Mouse (Mus musculus): ENCODE results near the gene Sec16b. TPM values are rescaled to one million over a fixed set of nuclear protein-coding genes. Genes with fewer than 3 reads are reported as not detected.

Sec16b gene
- polyA plus RNA-seq, 1 experiment from 2014 or later: 1.3 TPM

GRCm38 (mm10) chr1:157518111-157518523 is 11.6 kb downstream of the Sec16b start:
- no peak overlapping the region for H3K4me2 ChIP-seq (ENCODE audit: low read depth, severe bottlenecking)
- H3K36me3 ChIP-seq (ENCODE audit: control insufficient read depth, insufficient read depth, low read length): no peaks in the 10 kb centered on the region
- H3K4me3 ChIP-seq (ENCODE audit: low read depth, low read length): no peak overlapping the region
- no peaks in the 10 kb centered on the region for H3K4me1 ChIP-seq (ENCODE audit: control insufficient read depth, insufficient read depth, low read length)
- DNase-seq (ENCODE audit: low spot score) (no peak), ATAC-seq (ENCODE audit: insufficient number of reproducible peaks, low FRiP score, low TSS enrichment, low read depth) (no peak)
- no peak overlapping the region for H3K9ac ChIP-seq (ENCODE audit: low read length)
- 87% methylated on average over 4 of the region's 4 CpGs for WGBS
- H3K9me3 ChIP-seq (ENCODE audit: control insufficient read depth, low read length): no peaks in the 10 kb centered on the region
- H3K27me3 ChIP-seq (ENCODE audit: control insufficient read depth, insufficient read depth, low read length): no peaks in the 10 kb centered on the region
- H3K27ac ChIP-seq (replicated peaks; ENCODE audit: low read depth, low read length): no peak overlapping the region

- H3K36me3 ChIP-seq (ENCODE audit: control insufficient read depth, insufficient read depth, low read length): no peaks in the 10 kb centered on the region
- H3K9me3 ChIP-seq (ENCODE audit: control insufficient read depth, low read length): no peaks in the 10 kb centered on the region
- DNase-seq (ENCODE audit: low spot score): no peak
- 91% methylated on average over 2 of the region's 2 CpGs for WGBS
- no peak overlapping the region for H3K4me3 ChIP-seq (ENCODE audit: low read depth, low read length)
- no peak for ATAC-seq (ENCODE audit: insufficient number of reproducible peaks, low FRiP score, low TSS enrichment, low read depth)
- no peak overlapping the region for H3K9ac ChIP-seq (ENCODE audit: low read length)
- no peaks in the 10 kb centered on the region for H3K27me3 ChIP-seq (ENCODE audit: control insufficient read depth, insufficient read depth, low read length)
- H3K4me2 ChIP-seq (ENCODE audit: low read depth, severe bottlenecking): no peak overlapping the region
- no peaks in the 10 kb centered on the region for H3K4me1 ChIP-seq (ENCODE audit: control insufficient read depth, insufficient read depth, low read length)
- no peak overlapping the region for H3K27ac ChIP-seq (replicated peaks; ENCODE audit: low read depth, low read length)
Measured at GRCm38 (mm10) chr1:157519396-157519795, 12.9 kb downstream of the Sec16b start.

GRCm38 (mm10) chr1:157522322-157522721 is 15.8 kb downstream of the Sec16b start:
- no peak for DNase-seq (ENCODE audit: low spot score)

GRCm38 (mm10) chr1:157524775-157525174 is 18.2 kb downstream of the Sec16b start:
- H3K9me3 ChIP-seq (ENCODE audit: control insufficient read depth, low read length): no peaks in the 10 kb centered on the region
- H3K27me3 ChIP-seq (ENCODE audit: control insufficient read depth, insufficient read depth, low read length): no peaks in the 10 kb centered on the region
- H3K4me1 ChIP-seq (ENCODE audit: control insufficient read depth, insufficient read depth, low read length): no peaks in the 10 kb centered on the region
- WGBS: 88% methylated on average over 7 of the region's 7 CpGs
- no peak overlapping the region for H3K4me2 ChIP-seq (ENCODE audit: low read depth, severe bottlenecking)
- H3K36me3 ChIP-seq (ENCODE audit: control insufficient read depth, insufficient read depth, low read length): no peaks in the 10 kb centered on the region
- no peak overlapping the region for H3K27ac ChIP-seq (replicated peaks; ENCODE audit: low read depth, low read length)
- ATAC-seq (ENCODE audit: insufficient number of reproducible peaks, low FRiP score, low TSS enrichment, low read depth) (no peak), DNase-seq (ENCODE audit: low spot score) (no peak)
- no peak overlapping the region for H3K4me3 ChIP-seq (ENCODE audit: low read depth, low read length)
- no peak overlapping the region for H3K9ac ChIP-seq (ENCODE audit: low read length)

More at GRCm38 (mm10) chr1:157522322-157522721, 15.8 kb downstream of the Sec16b start:
- ATAC-seq (ENCODE audit: insufficient number of reproducible peaks, low FRiP score, low TSS enrichment, low read depth): no peak
- H3K36me3 ChIP-seq (ENCODE audit: control insufficient read depth, insufficient read depth, low read length): no peaks in the 10 kb centered on the region
- no peak overlapping the region for H3K4me2 ChIP-seq (ENCODE audit: low read depth, severe bottlenecking)
- H3K4me1 ChIP-seq (ENCODE audit: control insufficient read depth, insufficient read depth, low read length): no peaks in the 10 kb centered on the region
- no peaks in the 10 kb centered on the region for H3K9me3 ChIP-seq (ENCODE audit: control insufficient read depth, low read length)
- 90% methylated on average over 5 of the region's 5 CpGs for WGBS
- H3K9ac ChIP-seq (ENCODE audit: low read length): no peak overlapping the region
- no peak overlapping the region for H3K27ac ChIP-seq (replicated peaks; ENCODE audit: low read depth, low read length)
- H3K4me3 ChIP-seq (ENCODE audit: low read depth, low read length): no peak overlapping the region
- H3K27me3 ChIP-seq (ENCODE audit: control insufficient read depth, insufficient read depth, low read length): no peaks in the 10 kb centered on the region

- Histone ChIP-seq H3K4me3 (ENCODE audit: low read depth, low read length) (no peak overlapping the region), H3K9me3 (ENCODE audit: control insufficient read depth, low read length) (no peaks in the 10 kb centered on the region), H3K27ac (replicated peaks; ENCODE audit: low read depth, low read length) (no peak overlapping the region), H3K9ac (ENCODE audit: low read length) (no peak overlapping the region), H3K4me1 (ENCODE audit: control insufficient read depth, insufficient read depth, low read length) (no peaks in the 10 kb centered on the region), H3K27me3 (ENCODE audit: control insufficient read depth, insufficient read depth, low read length) (no peaks in the 10 kb centered on the region), H3K36me3 (ENCODE audit: control insufficient read depth, insufficient read depth, low read length) (no peaks in the 10 kb centered on the region), H3K4me2 (ENCODE audit: low read depth, severe bottlenecking) (no peak overlapping the region)
- 86% methylated on average over 16 of the region's 16 CpGs for WGBS
- ATAC-seq (ENCODE audit: insufficient number of reproducible peaks, low FRiP score, low TSS enrichment, low read depth) (no peak), DNase-seq (ENCODE audit: low spot score) (no peak)
Measured at GRCm38 (mm10) chr1:157525692-157526354, 19.3 kb downstream of the Sec16b start.

- no peaks in the 10 kb centered on the region for H3K27me3 ChIP-seq (ENCODE audit: control insufficient read depth, insufficient read depth, low read length)
- no peak overlapping the region for H3K4me3 ChIP-seq (ENCODE audit: low read depth, low read length)
- H3K4me2 ChIP-seq (ENCODE audit: low read depth, severe bottlenecking): no peak overlapping the region
- H3K9me3 ChIP-seq (ENCODE audit: control insufficient read depth, low read length): no peaks in the 10 kb centered on the region
- no peaks in the 10 kb centered on the region for H3K4me1 ChIP-seq (ENCODE audit: control insufficient read depth, insufficient read depth, low read length)
- no peak for DNase-seq (ENCODE audit: low spot score)
- 83% methylated on average over 5 of the region's 5 CpGs for WGBS
- H3K36me3 ChIP-seq (ENCODE audit: control insufficient read depth, insufficient read depth, low read length): no peaks in the 10 kb centered on the region
- no peak overlapping the region for H3K9ac ChIP-seq (ENCODE audit: low read length)
- no peak for ATAC-seq (ENCODE audit: insufficient number of reproducible peaks, low FRiP score, low TSS enrichment, low read depth)
- H3K27ac ChIP-seq (replicated peaks; ENCODE audit: low read depth, low read length): no peak overlapping the region
Measured at GRCm38 (mm10) chr1:157526625-157527024, 20.1 kb downstream of the Sec16b start.

- DNase-seq (ENCODE audit: low spot score) (no peak), ATAC-seq (ENCODE audit: insufficient number of reproducible peaks, low FRiP score, low TSS enrichment, low read depth) (no peak)
- Histone ChIP-seq H3K27me3 (ENCODE audit: control insufficient read depth, insufficient read depth, low read length) (no peaks in the 10 kb centered on the region), H3K4me3 (ENCODE audit: low read depth, low read length) (no peak overlapping the region), H3K4me2 (ENCODE audit: low read depth, severe bottlenecking) (no peak overlapping the region), H3K9me3 (ENCODE audit: control insufficient read depth, low read length) (no peaks in the 10 kb centered on the region), H3K9ac (ENCODE audit: low read length) (no peak overlapping the region), H3K36me3 (ENCODE audit: control insufficient read depth, insufficient read depth, low read length) (no peaks in the 10 kb centered on the region), H3K4me1 (ENCODE audit: control insufficient read depth, insufficient read depth, low read length) (peaks cover 4% of the 10 kb centered on the region; the same call in 1 of the 2 replicates), H3K27ac (replicated peaks; ENCODE audit: low read depth, low read length) (no peak overlapping the region)
- 49% methylated on average over 8 of the region's 8 CpGs for WGBS
Measured at GRCm38 (mm10) chr1:157532826-157533460, 26.4 kb downstream of the Sec16b start.

GRCm38 (mm10) chr1:157535571-157535970 is 29.0 kb downstream of the Sec16b start:
- H3K9me3 ChIP-seq (ENCODE audit: control insufficient read depth, low read length): no peaks in the 10 kb centered on the region
- 85% methylated on average over 1 of the region's 1 CpGs for WGBS
- peaks cover 4% of the 10 kb centered on the region; the same call in 1 of the 2 replicates for H3K4me1 ChIP-seq (ENCODE audit: control insufficient read depth, insufficient read depth, low read length)

More at GRCm38 (mm10) chr1:157535571-157535970, 29.0 kb downstream of the Sec16b start:
- H3K27ac ChIP-seq (replicated peaks; ENCODE audit: low read depth, low read length): no peak overlapping the region
- ATAC-seq (ENCODE audit: insufficient number of reproducible peaks, low FRiP score, low TSS enrichment, low read depth): no peak
- no peaks in the 10 kb centered on the region for H3K27me3 ChIP-seq (ENCODE audit: control insufficient read depth, insufficient read depth, low read length)
- no peaks in the 10 kb centered on the region for H3K36me3 ChIP-seq (ENCODE audit: control insufficient read depth, insufficient read depth, low read length)
- no peak for DNase-seq (ENCODE audit: low spot score)
- no peak overlapping the region for H3K9ac ChIP-seq (ENCODE audit: low read length)
- H3K4me2 ChIP-seq (ENCODE audit: low read depth, severe bottlenecking): no peak overlapping the region
- H3K4me3 ChIP-seq (ENCODE audit: low read depth, low read length): no peak overlapping the region

Measured in limb, embryonic 11.5 days (tissue).